Mouse (Mus musculus) kidney, embryonic 15.5 days (tissue): Measurements from ENCODE around the gene Nsd1. TPM values are rescaled to one million over a fixed set of nuclear protein-coding genes. Genes with fewer than 3 reads are reported as not detected.

Experiments used
- ATAC-seq: fragments of 200-750 bp; cut with Nextera tagmentation; replicated peaks from 2 replicates; pipeline ENCODE4 v1.8.0; 2017; ENCODE audit warnings: moderate TSS enrichment; ENCODE audit not compliant: low FRiP score
- H3K27ac ChIP-seq: fragments of 300-500 bp; sonication (generic); 2 replicates; pipeline ENCODE4 v1.5.1; 2015; ENCODE audit warnings: mild to moderate bottlenecking, inconsistent platforms
- H3K27me3 ChIP-seq: fragments of 300-500 bp; sonication (generic); 2 replicates; pipeline ENCODE4 v1.6.1; 2015; ENCODE audit warnings: inconsistent platforms
- H3K36me3 ChIP-seq: fragments of 300-500 bp; sonication (generic); 2 replicates; pipeline ENCODE4 v1.6.1; 2015; ENCODE audit warnings: inconsistent platforms
- H3K4me1 ChIP-seq: fragments of 300-500 bp; sonication (generic); 2 replicates; pipeline ENCODE4 v1.6.1; 2015; ENCODE audit warnings: inconsistent platforms
- H3K4me2 ChIP-seq: fragments of 300-500 bp; sonication (generic); 2 replicates; pipeline ENCODE4 v1.6.1; 2015; ENCODE audit warnings: moderate library complexity, mild to moderate bottlenecking, inconsistent platforms
- H3K4me3 ChIP-seq: fragments of 300-500 bp; sonication (generic); replicated peaks from 2 replicates; pipeline ENCODE4 v1.5.1; 2015; ENCODE audit warnings: mild to moderate bottlenecking, inconsistent platforms
- H3K9ac ChIP-seq: fragments of 300-500 bp; sonication (generic); 2 replicates; pipeline ENCODE4 v1.6.1; 2015; ENCODE audit warnings: mild to moderate bottlenecking, inconsistent platforms
- H3K9me3 ChIP-seq: fragments of 300-500 bp; sonication (generic); replicated peaks from 2 replicates; pipeline ENCODE4 v1.6.1; 2016; ENCODE audit warnings: inconsistent platforms
- WGBS: fragments of 180-500 bp; shearing (Covaris S2); methylation state at CpG from one replicate; pipeline ENCODE4 v1.1.7; 2015; ENCODE audit warnings: mixed read lengths; 5-methylcytosine and 5-hydroxymethylcytosine counted together
- polyA plus RNA-seq: library from polyadenylated mRNA; unstranded; fragments of >200 nt; fragmentation: Nextera tagmentation; extraction: Ambion mirVana; gene quantifications from 2 replicates; pipeline ENCODE4 v1.2.1, GENCODE M21; 2015

Gene Nsd1
- polyA plus RNA-seq, 1 experiment from 2014 or later: 66.9 TPM

DNA sequence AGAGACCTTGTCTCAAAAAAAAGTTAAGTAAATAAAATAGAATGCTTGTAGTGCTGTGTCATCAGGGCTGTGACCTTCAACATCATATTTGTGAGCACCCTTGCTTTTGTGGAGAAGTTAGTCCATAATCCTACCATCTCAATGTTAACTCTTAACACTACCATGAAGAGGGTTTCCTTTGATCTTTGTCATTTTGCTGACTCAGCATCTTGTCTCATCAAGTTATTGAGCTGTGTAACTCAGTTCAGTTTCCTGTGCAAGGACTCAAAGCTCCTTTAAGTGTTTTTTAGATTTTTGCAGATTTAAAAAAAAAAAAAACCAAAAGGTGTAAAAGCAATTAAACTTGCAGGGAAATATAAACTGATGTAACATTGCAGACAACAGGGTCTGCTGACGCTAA is 87.2 kb downstream of the Nsd1 start:
- ATAC-seq: no peak
- H3K36me3 ChIP-seq: peaks cover 97% of the 10 kb centered on the region
- no peak overlapping the region for H3K4me3 ChIP-seq
- H3K9me3 ChIP-seq: no peaks in the 10 kb centered on the region
- no peaks in the 10 kb centered on the region for H3K4me1 ChIP-seq
- no peaks in the 10 kb centered on the region for H3K27me3 ChIP-seq
- H3K4me2 ChIP-seq: no peak overlapping the region
- no peak overlapping the region for H3K9ac ChIP-seq
- 86% methylated on average over 1 of the region's 1 CpGs for WGBS
- H3K27ac ChIP-seq: no peak overlapping the region

GRCm38 (mm10) chr13:55300913-55301312 is 91.3 kb downstream of the Nsd1 start:
- Histone ChIP-seq H3K36me3 (peaks cover 95% of the 10 kb centered on the region), H3K27ac (no peak overlapping the region), H3K4me1 (no peaks in the 10 kb centered on the region), H3K9me3 (no peaks in the 10 kb centered on the region), H3K27me3 (no peaks in the 10 kb centered on the region), H3K4me2 (no peak overlapping the region), H3K4me3 (no peak overlapping the region), H3K9ac (no peak overlapping the region)
- no peak for ATAC-seq
- WGBS: 74% methylated on average over 5 of the region's 5 CpGs

DNA sequence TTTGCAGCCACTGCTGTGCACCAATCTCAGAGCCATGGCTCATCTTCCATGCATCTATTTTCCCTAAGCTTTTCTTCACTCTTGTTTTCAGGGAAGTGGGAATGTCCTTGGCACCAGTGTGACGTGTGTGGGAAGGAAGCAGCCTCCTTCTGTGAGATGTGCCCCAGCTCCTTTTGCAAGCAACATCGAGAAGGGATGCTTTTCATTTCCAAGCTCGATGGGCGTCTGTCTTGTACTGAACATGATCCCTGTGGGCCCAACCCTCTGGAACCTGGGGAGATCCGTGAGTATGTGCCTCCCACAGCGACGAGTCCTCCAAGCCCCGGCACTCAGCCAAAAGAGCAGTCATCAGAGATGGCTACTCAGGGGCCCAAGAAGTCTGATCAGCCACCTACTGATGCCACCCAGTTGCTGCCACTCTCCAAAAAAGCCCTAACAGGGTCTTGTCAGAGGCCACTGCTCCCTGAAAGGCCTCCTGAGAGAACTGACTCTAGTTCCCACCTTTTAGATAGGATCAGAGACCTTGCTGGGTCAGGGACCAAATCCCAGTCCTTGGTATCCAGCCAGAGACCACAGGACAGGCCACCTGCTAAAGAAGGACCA is 102.5 kb downstream of the Nsd1 start:
- no peaks in the 10 kb centered on the region for H3K4me1 ChIP-seq

DNA sequence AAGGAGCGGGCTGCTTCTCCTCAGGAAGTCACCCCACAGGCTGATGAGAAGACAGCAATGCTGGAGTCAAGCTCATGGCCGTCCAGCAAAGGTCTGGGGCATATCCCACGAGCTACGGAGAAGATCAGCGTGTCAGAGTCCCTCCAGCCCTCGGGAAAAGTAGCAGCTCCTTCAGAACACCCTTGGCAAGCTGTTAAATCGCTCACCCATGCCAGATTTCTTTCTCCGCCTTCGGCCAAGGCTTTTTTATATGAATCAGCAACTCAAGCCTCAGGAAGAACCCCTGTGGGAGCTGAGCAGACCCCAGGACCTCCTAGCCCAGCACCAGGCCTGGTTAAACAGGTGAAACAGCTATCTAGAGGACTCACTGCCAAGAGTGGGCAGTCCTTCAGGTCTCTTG is 103.5 kb downstream of the Nsd1 start:
- Histone ChIP-seq H3K4me1 (no peaks in the 10 kb centered on the region), H3K9ac (no peak overlapping the region), H3K9me3 (no peaks in the 10 kb centered on the region), H3K27ac (no peak overlapping the region), H3K4me2 (no peak overlapping the region), H3K36me3 (peaks cover 96% of the 10 kb centered on the region), H3K27me3 (no peaks in the 10 kb centered on the region), H3K4me3 (no peak overlapping the region)
- ATAC-seq: no peak
- WGBS: 67% methylated on average over 9 of the region's 9 CpGs

More for the DNA sequence above, 102.5 kb downstream of the Nsd1 start:
- H3K27me3 ChIP-seq: no peaks in the 10 kb centered on the region
- H3K27ac ChIP-seq: no peak overlapping the region
- H3K9me3 ChIP-seq: no peaks in the 10 kb centered on the region
- peaks cover 96% of the 10 kb centered on the region for H3K36me3 ChIP-seq
- WGBS: 85% methylated on average over 8 of the region's 8 CpGs
- no peak overlapping the region for H3K4me3 ChIP-seq
- no peak overlapping the region for H3K9ac ChIP-seq
- ATAC-seq: no peak
- H3K4me2 ChIP-seq: no peak overlapping the region

- H3K4me1 ChIP-seq: peaks cover 2% of the 10 kb centered on the region
- H3K9me3 ChIP-seq: no peaks in the 10 kb centered on the region
- no peak overlapping the region for H3K4me3 ChIP-seq
- H3K4me2 ChIP-seq: no peak overlapping the region
- no peak overlapping the region for H3K9ac ChIP-seq
- H3K27me3 ChIP-seq: no peaks in the 10 kb centered on the region
- ATAC-seq: no peak
- H3K27ac ChIP-seq: no peak overlapping the region
- H3K36me3 ChIP-seq: peaks cover 99% of the 10 kb centered on the region
- WGBS: 79% methylated on average over 2 of the region's 2 CpGs
Observed at GRCm38 (mm10) chr13:55314891-55315412, 105.4 kb downstream of the Nsd1 start.

DNA sequence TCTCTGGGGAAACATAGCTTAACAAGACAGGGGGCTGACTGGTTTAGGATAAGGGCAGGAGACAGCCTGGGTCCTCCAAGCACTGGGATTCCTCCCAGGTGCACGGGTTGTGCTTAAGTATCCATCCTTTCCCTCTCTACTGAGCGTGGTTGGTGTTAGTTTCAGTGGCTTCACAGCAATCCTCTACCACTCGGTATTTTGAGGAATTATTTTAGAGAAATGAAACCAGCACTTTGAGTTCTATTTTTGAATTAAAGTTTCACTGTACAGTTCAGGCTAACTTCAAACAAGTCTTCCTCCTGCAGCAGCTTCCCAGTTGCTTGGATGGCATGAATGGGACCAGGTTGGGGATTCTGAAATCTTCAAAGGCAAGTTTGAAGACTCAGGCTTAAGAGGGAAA is 108.8 kb downstream of the Nsd1 start:
- no peak for ATAC-seq
- Histone ChIP-seq H3K9ac (no peak overlapping the region), H3K36me3 (peaks cover 77% of the 10 kb centered on the region), H3K4me1 (peaks cover 24% of the 10 kb centered on the region), H3K4me3 (no peak overlapping the region), H3K27ac (no peak overlapping the region), H3K27me3 (no peaks in the 10 kb centered on the region), H3K4me2 (no peak overlapping the region), H3K9me3 (no peaks in the 10 kb centered on the region)
- WGBS: 81% methylated on average over 3 of the region's 3 CpGs

- 84% methylated on average over 4 of the region's 4 CpGs for WGBS
- Histone ChIP-seq H3K9me3 (no peaks in the 10 kb centered on the region), H3K4me1 (peaks cover 33% of the 10 kb centered on the region), H3K27me3 (no peaks in the 10 kb centered on the region), H3K4me2 (peak within 1 kb of the TSS; percentile 92), H3K4me3 (peak within 1 kb of the TSS; percentile 83), H3K9ac (peak within 1 kb of the TSS; percentile 92), H3K36me3 (peaks cover 76% of the 10 kb centered on the region), H3K27ac (peak within 1 kb of the TSS; percentile 82; the same call in 1 of the 2 replicates)
- ATAC-seq: no peak
Observed at GRCm38 (mm10) chr13:55319931-55320533, 110.5 kb downstream of the Nsd1 start, which contains the start of gene Prelid1. Gene Prelid1 (plus strand): TSS chr13:55320500.

DNA sequence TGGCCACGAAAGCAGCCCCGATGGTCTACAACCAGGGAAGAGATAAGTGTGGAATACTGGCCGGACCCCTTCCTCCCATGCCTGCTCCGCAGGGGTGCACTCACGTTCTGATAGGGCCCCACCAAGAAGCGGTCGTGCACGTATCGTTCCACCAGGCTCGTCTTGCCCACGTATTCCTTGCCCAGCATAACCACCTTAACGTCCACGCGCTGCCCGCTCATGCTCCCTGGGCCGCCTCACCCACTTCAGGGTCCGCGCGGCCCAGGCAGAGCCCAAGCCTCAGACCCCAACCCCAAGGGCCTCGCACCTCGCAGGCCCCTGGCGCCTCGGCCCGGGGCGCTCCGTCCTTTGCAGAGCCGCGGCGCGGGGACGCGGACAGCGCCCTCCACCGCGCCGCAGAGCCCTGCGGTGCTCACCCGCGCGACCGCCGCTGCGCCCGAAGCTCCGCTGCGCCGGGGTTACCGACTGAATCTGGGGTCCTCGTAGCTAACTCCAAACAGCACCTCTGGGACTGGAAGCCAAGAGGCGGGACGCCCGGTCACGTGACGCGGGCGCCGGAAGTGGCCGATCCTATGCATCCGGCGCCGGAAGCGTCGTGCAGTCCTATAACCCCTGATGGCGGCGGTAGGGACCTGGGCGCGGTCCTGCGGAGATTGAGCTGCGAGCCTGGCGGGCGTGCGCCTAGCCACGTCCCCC is 112.0 kb downstream of the Nsd1 start, which contains the start of gene Rab24:
Gene Rab24 (minus strand): TSS at position 513 of the 696 bp plus-strand sequence.
- Histone ChIP-seq H3K4me3 (peak within 1 kb of the TSS; percentile 83), H3K27me3 (no peaks in the 10 kb centered on the region), H3K27ac (peak within 1 kb of the TSS; percentile 82), H3K9ac (peak within 1 kb of the TSS; percentile 92), H3K4me2 (peak within 1 kb of the TSS; percentile 92), H3K36me3 (peaks cover 77% of the 10 kb centered on the region), H3K4me1 (peaks cover 43% of the 10 kb centered on the region), H3K9me3 (no peaks in the 10 kb centered on the region)
- peak; percentile 90 for ATAC-seq
- under 1% methylated on average over 73 of the region's 73 CpGs for WGBS

DNA sequence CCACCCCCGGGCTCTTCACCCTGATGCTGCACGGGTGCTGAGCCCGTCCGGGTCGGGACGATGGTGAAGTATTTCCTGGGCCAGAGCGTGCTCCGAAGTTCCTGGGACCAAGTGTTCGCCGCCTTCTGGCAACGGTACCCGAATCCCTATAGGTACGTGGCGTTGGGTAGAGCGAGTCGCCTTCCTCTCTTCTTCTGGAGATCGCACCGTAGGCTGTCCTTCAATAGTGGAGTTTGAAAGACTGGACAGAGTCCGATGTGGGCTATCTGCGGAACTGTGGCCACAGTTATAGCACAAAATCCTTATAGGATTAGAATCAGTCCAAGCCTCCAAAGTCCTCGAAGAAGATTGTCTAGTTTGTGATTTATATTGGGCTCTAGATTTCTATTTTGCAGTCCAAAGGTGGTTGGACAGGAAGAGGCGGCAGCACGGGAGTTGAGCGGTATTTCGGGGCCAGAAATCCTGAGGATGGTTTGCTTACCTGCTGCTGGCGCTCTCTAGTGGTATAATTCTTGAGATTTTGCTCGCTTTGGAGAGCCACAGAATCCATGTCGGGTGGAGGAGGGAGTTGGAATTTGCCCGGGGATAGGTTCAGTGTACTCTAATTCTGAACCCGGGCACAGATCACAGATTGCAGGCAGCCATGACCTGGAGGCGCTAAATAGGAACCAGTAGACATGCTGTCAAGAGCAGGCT is 112.7 kb downstream of the Nsd1 start:
- Histone ChIP-seq H3K27ac (peak overlapping the region; percentile 82), H3K27me3 (no peaks in the 10 kb centered on the region), H3K36me3 (peaks cover 74% of the 10 kb centered on the region), H3K4me2 (peak overlapping the region; percentile 92), H3K4me3 (peak overlapping the region; percentile 83), H3K9me3 (no peaks in the 10 kb centered on the region), H3K4me1 (peaks cover 48% of the 10 kb centered on the region), H3K9ac (peak overlapping the region; percentile 92)
- no peak for ATAC-seq
- WGBS: 1% methylated on average over 31 of the region's 31 CpGs

DNA sequence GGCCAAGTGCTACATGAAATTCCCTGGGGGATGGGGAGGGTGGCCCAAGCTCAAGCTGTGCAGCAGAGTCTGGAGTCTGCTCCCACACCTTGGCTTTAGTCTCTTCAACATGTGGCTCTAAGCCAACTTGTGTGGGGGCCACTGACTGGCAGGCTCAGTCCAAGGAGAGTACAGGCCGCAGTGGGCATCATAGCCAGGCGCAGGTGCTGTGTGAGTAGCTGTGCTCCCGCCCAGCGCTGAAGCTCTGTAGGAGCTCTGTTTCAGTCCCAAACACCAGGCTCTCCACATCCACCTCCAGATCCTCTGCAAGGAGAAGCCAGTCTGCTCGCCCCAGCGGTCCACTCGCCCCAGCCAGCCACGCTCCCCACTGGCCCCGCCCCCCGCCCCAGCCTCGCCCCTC is 116.0 kb downstream of the Nsd1 start:
- peaks cover 41% of the 10 kb centered on the region for H3K36me3 ChIP-seq
- no peak for ATAC-seq
- no peak overlapping the region for H3K9ac ChIP-seq
- 86% methylated on average over 11 of the region's 11 CpGs for WGBS
- H3K9me3 ChIP-seq: no peaks in the 10 kb centered on the region
- no peak overlapping the region; the same call in 1 of the 2 replicates for H3K4me2 ChIP-seq
- H3K27me3 ChIP-seq: no peaks in the 10 kb centered on the region
- H3K27ac ChIP-seq: no peak overlapping the region
- H3K4me3 ChIP-seq: no peak overlapping the region
- H3K4me1 ChIP-seq: peaks cover 67% of the 10 kb centered on the region

DNA sequence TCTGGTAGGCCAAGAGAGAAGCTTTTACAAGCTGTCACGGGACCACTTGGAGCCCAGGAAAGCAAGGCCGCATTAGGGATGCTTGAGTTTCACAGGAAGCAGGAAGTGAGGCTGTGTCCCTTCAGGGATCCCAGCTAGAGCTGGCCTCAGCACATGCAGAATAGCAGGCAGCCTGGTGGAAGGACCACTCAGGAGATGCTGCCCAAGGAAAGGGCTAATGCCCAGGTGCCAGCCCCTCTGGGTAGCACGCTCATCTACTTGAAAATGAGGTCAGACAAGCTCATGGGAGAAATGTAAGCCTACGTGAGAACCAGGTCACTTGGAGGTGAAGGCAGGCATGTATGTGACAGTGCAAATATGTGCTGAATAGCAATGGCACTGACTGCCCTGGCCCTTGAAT is 117.6 kb downstream of the Nsd1 start:
- no peak overlapping the region for H3K9ac ChIP-seq
- H3K27ac ChIP-seq: 0 out of 2 replicates have a peak overlapping the region, but pooled peaks have one; percentile 4
- no peak for ATAC-seq
- no peak overlapping the region for H3K4me2 ChIP-seq
- 56% methylated on average over 4 of the region's 4 CpGs for WGBS
- H3K4me1 ChIP-seq: peaks cover 65% of the 10 kb centered on the region
- H3K9me3 ChIP-seq: no peaks in the 10 kb centered on the region
- no peaks in the 10 kb centered on the region for H3K27me3 ChIP-seq
- peaks cover 40% of the 10 kb centered on the region for H3K36me3 ChIP-seq
- H3K4me3 ChIP-seq: no peak overlapping the region
